Mouse (Mus musculus) lung, embryonic 16.5 days (tissue): Measurements from ENCODE around the gene Dmrt3. TPM values are rescaled to one million over a fixed set of nuclear protein-coding genes. Genes with fewer than 3 reads are reported as not detected.

Source experiments
- ATAC-seq: fragments of 200-750 bp; cut with Nextera tagmentation; 2 replicates; pipeline ENCODE4 v1.8.0; 2017; ENCODE audit warnings: low read depth, mild to moderate bottlenecking, moderate library complexity
- H3K27ac ChIP-seq: fragments of 300-500 bp; sonication (generic); 2 replicates; pipeline ENCODE4 v1.5.1; 2014; ENCODE audit warnings: mild to moderate bottlenecking, control low read depth, low read length
- H3K27me3 ChIP-seq: fragments of 300-500 bp; sonication (generic); 2 replicates; pipeline ENCODE4 v1.6.1; 2014; ENCODE audit warnings: low read depth, low read length, mixed read lengths; ENCODE audit not compliant: control insufficient read depth, insufficient read depth
- H3K36me3 ChIP-seq: fragments of 300-500 bp; sonication (generic); 2 replicates; pipeline ENCODE4 v1.6.1; 2014; ENCODE audit warnings: low read length; ENCODE audit not compliant: control insufficient read depth, insufficient read depth
- H3K4me1 ChIP-seq: fragments of 300-500 bp; sonication (generic); replicated peaks from 2 replicates; pipeline ENCODE4 v1.6.1; 2014; ENCODE audit warnings: low read length, mixed read lengths; ENCODE audit not compliant: control insufficient read depth, insufficient read depth
- H3K4me2 ChIP-seq: fragments of 300-500 bp; sonication (generic); 2 replicates; pipeline ENCODE4 v1.6.1; 2014; ENCODE audit warnings: low read depth, low read length, control low read depth
- H3K4me3 ChIP-seq: fragments of 300-500 bp; sonication (generic); 2 replicates; pipeline ENCODE4 v1.5.1; 2014; ENCODE audit warnings: mild to moderate bottlenecking, low read length, control low read depth
- H3K9ac ChIP-seq: fragments of 300-500 bp; sonication (generic); 2 replicates; pipeline ENCODE4 v1.6.1; 2014; ENCODE audit warnings: low read length, control low read depth
- H3K9me3 ChIP-seq: fragments of 300-500 bp; sonication (generic); 2 replicates; pipeline ENCODE4 v1.6.1; 2016; ENCODE audit warnings: low read length; ENCODE audit not compliant: control insufficient read depth
- WGBS: fragments of 180-500 bp; shearing (Covaris S2); extraction: QIAGEN DNeasy Blood & Tissue Kit; methylation state at CpG from one replicate; pipeline ENCODE4 v1.1.7; 2014; 5-methylcytosine and 5-hydroxymethylcytosine counted together
- polyA plus RNA-seq: library from polyadenylated mRNA; unstranded; fragments of >200 nt; fragmentation: Nextera tagmentation; extraction: Ambion mirVana; gene quantifications from 2 replicates; pipeline ENCODE4 v1.2.1, GENCODE M21; 2015

Dmrt3 gene
- polyA plus RNA-seq, 1 experiment from 2014 or later = 0.44 TPM

DNA sequence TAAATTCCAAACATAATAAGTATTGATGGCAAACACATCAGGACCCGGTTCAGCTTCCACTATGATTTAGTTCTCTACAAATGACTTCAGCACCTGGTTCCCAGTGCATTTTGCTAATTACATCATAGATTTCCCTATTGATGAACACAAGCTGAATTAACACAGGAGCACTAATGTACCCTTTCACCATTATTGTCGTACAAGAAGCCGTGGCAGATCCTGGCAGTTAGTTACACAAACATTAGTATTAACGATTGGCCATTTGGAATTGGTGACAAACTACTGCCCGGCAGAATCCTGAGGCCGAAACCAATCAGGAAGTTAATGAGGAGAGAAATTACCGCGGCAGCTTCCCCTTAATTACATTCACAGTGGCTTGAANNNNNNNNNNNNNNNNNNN, 8.1 kb upstream of the Dmrt3 start:
- H3K27ac ChIP-seq = no peak overlapping the region
- no peak overlapping the region for H3K4me3 ChIP-seq
- no peaks in the 10 kb centered on the region for H3K9me3 ChIP-seq
- H3K36me3 ChIP-seq = no peaks in the 10 kb centered on the region
- H3K9ac ChIP-seq = no peak overlapping the region
- no peak overlapping the region for H3K4me2 ChIP-seq
- peaks cover 8% of the 10 kb centered on the region; the same call in 1 of the 2 replicates for H3K4me1 ChIP-seq
- H3K27me3 ChIP-seq = peaks cover 82% of the 10 kb centered on the region
- 10% methylated on average over 8 of the region's 8 CpGs for WGBS
- ATAC-seq = no peak

DNA sequence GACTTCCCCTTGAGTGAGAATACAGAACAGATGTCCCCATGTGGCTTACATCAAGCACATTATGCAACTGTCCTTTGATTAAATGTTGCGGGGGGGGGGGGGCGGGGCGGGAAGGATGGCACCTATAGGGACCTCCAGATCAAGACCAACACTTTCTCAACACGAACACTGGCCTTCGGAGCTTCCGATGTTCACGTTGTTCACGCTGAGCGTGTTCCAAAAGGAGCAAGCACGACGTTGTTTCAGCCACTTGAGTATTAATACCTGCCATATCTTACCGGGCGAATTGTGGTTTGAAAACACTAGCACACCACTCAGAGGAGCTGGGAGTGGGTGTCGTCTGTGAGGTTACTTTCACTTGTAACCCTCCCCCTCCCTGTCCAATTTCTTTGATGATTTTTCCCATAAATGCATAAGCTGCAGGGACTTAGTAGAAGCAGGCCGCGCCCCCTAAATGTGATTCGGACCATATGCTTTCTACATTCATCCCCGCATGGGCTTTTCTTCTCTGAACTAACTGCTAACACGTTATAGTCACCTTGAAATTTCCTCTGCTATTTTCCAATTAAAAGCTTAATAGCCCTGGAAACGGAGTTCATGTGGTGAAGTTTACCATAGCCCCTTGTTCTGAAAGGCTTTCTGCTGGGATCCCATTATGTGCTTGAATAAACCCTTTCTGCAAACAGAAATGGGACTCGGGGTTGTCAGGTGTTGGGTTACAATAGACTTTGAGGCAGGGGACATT, 2.5 kb upstream of the Dmrt3 start:
- no peak for ATAC-seq
- Histone ChIP-seq H3K27ac (no peak overlapping the region), H3K36me3 (no peaks in the 10 kb centered on the region), H3K9me3 (no peaks in the 10 kb centered on the region), H3K9ac (no peak overlapping the region), H3K4me2 (no peak overlapping the region), H3K4me3 (no peak overlapping the region), H3K27me3 (peaks cover 92% of the 10 kb centered on the region), H3K4me1 (peaks cover 25% of the 10 kb centered on the region)
- 2% methylated on average over 21 of the region's 21 CpGs for WGBS

DNA sequence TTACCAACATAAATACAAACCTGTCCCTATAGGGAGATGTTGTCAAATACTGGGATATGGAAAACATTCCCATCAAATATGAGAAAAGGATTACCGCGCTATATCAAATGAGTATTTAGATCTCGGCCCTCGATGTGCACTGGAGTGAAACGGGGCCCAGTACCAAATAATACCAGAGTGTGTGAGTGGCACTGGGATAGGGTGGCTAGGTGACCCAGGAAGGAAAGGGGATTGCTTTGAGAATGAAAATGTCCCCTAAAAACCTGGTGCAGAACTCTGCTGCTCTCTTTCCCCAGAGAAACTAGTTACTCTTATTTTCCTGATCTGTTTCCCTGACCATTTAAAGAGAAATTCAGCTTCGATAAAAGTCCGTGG, 1.9 kb upstream of the Dmrt3 start:
- Histone ChIP-seq H3K9me3 (no peaks in the 10 kb centered on the region), H3K27me3 (peaks cover 93% of the 10 kb centered on the region), H3K9ac (no peak overlapping the region), H3K4me2 (no peak overlapping the region), H3K4me3 (no peak overlapping the region), H3K27ac (no peak overlapping the region), H3K36me3 (no peaks in the 10 kb centered on the region), H3K4me1 (peaks cover 25% of the 10 kb centered on the region)
- WGBS = 8% methylated on average over 7 of the region's 7 CpGs
- ATAC-seq = no peak

GRCm38 (mm10) chr19:25608961-25609850, 895 bp upstream of the Dmrt3 start:
- no peak for ATAC-seq
- WGBS = 2% methylated on average over 33 of the region's 33 CpGs
- Histone ChIP-seq H3K9me3 (no peaks in the 10 kb centered on the region), H3K4me1 (peaks cover 25% of the 10 kb centered on the region), H3K27ac (no peak overlapping the region), H3K36me3 (no peaks in the 10 kb centered on the region), H3K4me3 (no peak overlapping the region), H3K27me3 (peaks cover 93% of the 10 kb centered on the region), H3K9ac (no peak overlapping the region), H3K4me2 (no peak overlapping the region)

- H3K36me3 ChIP-seq = no peaks in the 10 kb centered on the region
- peaks cover 24% of the 10 kb centered on the region for H3K4me1 ChIP-seq
- no peak overlapping the region for H3K27ac ChIP-seq
- no peak overlapping the region for H3K9ac ChIP-seq
- ATAC-seq = peak; percentile 47; the same call in 1 of the 2 replicates
- WGBS = 0% methylated on average over 53 of the region's 71 CpGs
- peaks cover 94% of the 10 kb centered on the region for H3K27me3 ChIP-seq
- H3K4me3 ChIP-seq = peak overlapping the region; percentile 34
- H3K4me2 ChIP-seq = peak overlapping the region; percentile 46
- H3K9me3 ChIP-seq = no peaks in the 10 kb centered on the region
Measured at GRCm38 (mm10) chr19:25610411-25611111, 460 bp downstream of the Dmrt3 start.

DNA sequence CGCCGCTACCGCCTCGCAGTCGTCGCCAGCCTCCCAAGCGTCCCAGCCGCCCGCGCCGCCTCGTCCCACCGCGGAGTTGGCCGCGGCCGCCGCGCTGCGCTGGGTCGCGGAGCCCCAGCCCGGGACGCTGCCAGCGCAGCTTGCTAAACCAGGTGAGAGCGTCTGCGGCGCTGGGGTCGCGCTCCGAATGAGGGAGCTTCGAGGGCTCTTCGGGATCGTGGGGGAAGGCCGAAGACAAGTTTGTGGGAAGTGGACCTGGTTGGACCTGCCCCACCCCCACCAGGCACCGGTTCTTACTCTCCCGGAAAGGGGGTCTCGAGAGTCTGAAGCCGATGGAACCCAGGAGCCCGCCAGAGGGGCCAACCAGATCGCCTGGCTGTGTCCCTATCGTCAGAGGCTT, 1.0 kb downstream of the Dmrt3 start:
- WGBS = under 1% methylated on average over 42 of the region's 42 CpGs
- peaks cover 94% of the 10 kb centered on the region for H3K27me3 ChIP-seq
- peak; percentile 36; the same call in 1 of the 2 replicates for ATAC-seq

DNA sequence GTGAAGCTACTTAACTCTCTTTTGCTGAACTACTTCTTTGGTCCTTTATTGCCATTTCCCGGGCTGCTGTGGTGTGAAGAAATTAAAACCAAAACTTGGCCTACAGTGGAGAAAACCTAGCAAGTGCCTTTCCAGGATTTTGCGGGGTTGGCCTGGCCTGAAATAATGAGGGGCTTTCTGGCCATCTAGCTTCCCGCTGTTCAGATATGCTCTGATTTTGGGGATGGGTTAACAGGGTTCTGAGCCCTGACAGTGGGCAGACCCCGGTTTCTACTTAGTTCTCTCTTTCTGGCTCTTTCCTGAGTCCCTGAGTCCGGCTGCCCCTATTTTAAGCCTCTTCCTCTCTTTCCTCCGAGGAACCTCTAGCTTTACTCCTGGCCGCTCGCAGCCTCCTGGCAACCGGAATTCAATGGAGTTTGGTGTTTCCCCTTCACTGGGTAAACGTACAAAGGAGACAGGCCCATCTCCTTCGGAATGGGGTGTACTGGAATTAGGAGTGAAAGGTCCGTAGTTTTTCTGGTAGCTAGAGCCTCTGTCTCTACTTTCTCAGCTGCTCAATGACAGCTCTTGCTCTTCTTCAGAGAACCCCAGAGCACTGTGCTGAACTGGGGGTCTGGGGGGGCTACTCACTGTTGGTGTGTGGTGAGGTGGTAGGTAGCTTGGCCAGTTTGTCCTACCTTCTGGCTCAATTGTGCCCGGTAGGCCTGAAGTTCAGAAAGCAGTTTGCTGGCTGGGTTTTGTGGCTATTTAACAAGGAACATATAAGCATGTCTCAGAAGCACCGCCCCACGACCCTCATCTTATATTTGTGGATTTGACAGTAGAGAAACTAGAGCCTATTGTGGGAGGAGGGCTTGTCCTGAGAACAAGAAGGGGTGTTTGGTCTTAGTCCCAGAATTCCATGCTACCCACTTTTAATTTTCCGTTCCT, 2.0 kb downstream of the Dmrt3 start:
- H3K4me2 ChIP-seq = no peak overlapping the region
- no peaks in the 10 kb centered on the region for H3K36me3 ChIP-seq
- H3K27ac ChIP-seq = no peak overlapping the region
- peaks cover 17% of the 10 kb centered on the region for H3K4me1 ChIP-seq
- H3K4me3 ChIP-seq = no peak overlapping the region
- peaks cover 94% of the 10 kb centered on the region for H3K27me3 ChIP-seq
- no peaks in the 10 kb centered on the region for H3K9me3 ChIP-seq
- H3K9ac ChIP-seq = no peak overlapping the region
- WGBS = 10% methylated on average over 16 of the region's 16 CpGs
- no peak for ATAC-seq

More for the DNA sequence above, 1.0 kb downstream of the Dmrt3 start:
- Histone ChIP-seq H3K4me1 (peaks cover 19% of the 10 kb centered on the region), H3K4me2 (peak overlapping the region; percentile 46), H3K9ac (no peak overlapping the region), H3K4me3 (peak overlapping the region; percentile 34), H3K36me3 (no peaks in the 10 kb centered on the region), H3K9me3 (no peaks in the 10 kb centered on the region), H3K27ac (no peak overlapping the region)

DNA sequence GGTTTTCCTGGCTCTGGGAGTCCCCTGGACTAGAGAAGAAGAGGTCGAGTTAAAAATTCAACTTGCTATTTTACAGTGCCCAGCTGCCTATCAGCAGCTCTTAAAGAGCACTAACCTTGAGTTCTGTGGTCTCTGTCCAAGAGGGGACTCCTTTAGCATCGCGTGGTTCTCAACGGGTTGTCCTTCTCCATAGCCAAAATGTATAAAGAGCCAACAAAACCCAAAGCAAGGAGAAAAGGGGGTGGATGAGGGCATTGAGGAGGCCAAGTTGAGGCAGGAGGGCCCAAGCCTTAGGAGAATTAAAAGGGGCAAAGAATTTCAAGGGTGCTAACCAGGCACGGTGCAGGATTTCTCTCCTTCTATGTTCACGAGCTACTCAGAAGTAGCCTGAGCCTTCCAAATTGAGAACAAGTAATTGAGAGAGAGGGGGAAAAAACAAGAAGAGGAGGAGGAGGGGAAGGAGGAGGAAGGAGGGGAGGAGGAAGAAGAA, 2.8 kb downstream of the Dmrt3 start:
- ATAC-seq = no peak
- no peak overlapping the region for H3K27ac ChIP-seq

More for the DNA sequence above, 2.8 kb downstream of the Dmrt3 start:
- no peak overlapping the region for H3K4me2 ChIP-seq
- no peaks in the 10 kb centered on the region for H3K9me3 ChIP-seq
- H3K4me3 ChIP-seq = no peak overlapping the region
- peaks cover 17% of the 10 kb centered on the region for H3K4me1 ChIP-seq
- no peak overlapping the region for H3K9ac ChIP-seq
- 10% methylated on average over 6 of the region's 6 CpGs for WGBS
- peaks cover 93% of the 10 kb centered on the region for H3K27me3 ChIP-seq
- no peaks in the 10 kb centered on the region for H3K36me3 ChIP-seq
